10 mouse cellular contexts compared by ENCODE assay signal in genomic region chr9:42520587-42521084, GRCm38 (mm10). TPM values are rescaled to one million over a fixed set of nuclear protein-coding genes. Genes with fewer than 3 reads are reported as not detected.
DNase-seq lines count a peak whose midpoint lies in the region; ATAC-seq and TF ChIP-seq lines count a peak whose summit lies in the region.
"Had no signal": no experiment of that assay in that cellular context is flagged by ENCODE, and none has a peak within 500 bp of the region (broad histone marks: within the 10 kb centered on the region; RNA-seq: fewer than 3 reads in every experiment).

No protein-coding gene starts in this region.

- H3K9ac ChIP-seq in heart, postnatal 0 days (replicated peaks; ENCODE audit: low read depth, low read length): no peak overlapping the region
- no peak overlapping the region for H3K9ac ChIP-seq in liver, embryonic 15.5 days
- H3K9ac ChIP-seq in neural tube, embryonic 15.5 days (replicated peaks): peak overlapping the region; percentile 36

- H3K4me1 ChIP-seq in spleen, adult 2 months (ENCODE audit: control insufficient read depth, insufficient read depth, insufficient read length): no peaks in the 10 kb centered on the region
- 0 out of 2 replicates have a peak, but pooled peaks cover 3% of the 10 kb centered on the region for H3K4me1 ChIP-seq in heart, postnatal 0 days (ENCODE audit: control insufficient read depth, insufficient read depth)
- H3K4me1 ChIP-seq in liver, embryonic 15.5 days (replicated peaks): no peaks in the 10 kb centered on the region
- H3K4me1 ChIP-seq in neural tube, embryonic 15.5 days: peaks cover 10% of the 10 kb centered on the region

- 3% methylated on average over 36 of the region's 36 CpGs for WGBS in spleen, adult 2 months
- WGBS in heart, postnatal 0 days: 2% methylated on average over 36 of the region's 36 CpGs
- WGBS in liver, embryonic 15.5 days (ENCODE audit: insufficient replicate concordance): 13% methylated on average over 36 of the region's 36 CpGs
- 6% methylated on average over 36 of the region's 36 CpGs for WGBS in neural tube, embryonic 15.5 days

- H3K9me3 ChIP-seq in heart, postnatal 0 days (replicated peaks; ENCODE audit: control insufficient read depth, low read length): no peaks in the 10 kb centered on the region
- no peaks in the 10 kb centered on the region for H3K9me3 ChIP-seq in liver, embryonic 15.5 days (replicated peaks)
- H3K9me3 ChIP-seq in neural tube, embryonic 15.5 days (replicated peaks): no peaks in the 10 kb centered on the region

- no peaks in the 10 kb centered on the region for H3K27me3 ChIP-seq in spleen, adult 2 months (ENCODE audit: control insufficient read depth, insufficient read depth, low read length)
- H3K27me3 ChIP-seq in heart, postnatal 0 days (ENCODE audit: control insufficient read depth, insufficient read depth, low read length): peaks cover 45% of the 10 kb centered on the region
- H3K27me3 ChIP-seq in liver, embryonic 15.5 days: peaks cover 23% of the 10 kb centered on the region
- peaks cover 7% of the 10 kb centered on the region; the same call in 1 of the 2 replicates for H3K27me3 ChIP-seq in neural tube, embryonic 15.5 days (replicated peaks)

- ATAC-seq in heart, postnatal 0 days (ENCODE audit: insufficient read depth, low read depth): peak; percentile 44; the same call in 1 of the 2 replicates
- ATAC-seq in liver, embryonic 15.5 days (ENCODE audit: insufficient read depth): no peak
- ATAC-seq in neural tube, embryonic 15.5 days (ENCODE audit: low FRiP score): peak; percentile 77
- no peak for ATAC-seq in erythroid progenitor cell, adult 5-6 weeks (replicated peaks; ENCODE audit: low FRiP score, poor library complexity, severe bottlenecking)
- ATAC-seq: Patski had no signal

- H3K4me2 ChIP-seq in heart, postnatal 0 days (ENCODE audit: low read depth, low read length): peak overlapping the region; percentile 57
- peak overlapping the region; percentile 23; the same call in 1 of the 2 replicates for H3K4me2 ChIP-seq in liver, embryonic 15.5 days
- peak overlapping the region; percentile 64 for H3K4me2 ChIP-seq in neural tube, embryonic 15.5 days

- DNase-seq in spleen, adult 2 months (ENCODE audit: low read depth in 1 of 2, low spot score in 2 of 2): no peak
- no peak for DNase-seq in spleen, postnatal 4 days (ENCODE audit: low spot score in 2 of 2)
- peak; percentile 57 for DNase-seq in embryo, embryonic 9.5 days (ENCODE audit: extremely low spot score)
- no peak for DNase-seq in heart, postnatal 0 days (ENCODE audit: low spot score)
- DNase-seq in kidney, postnatal 36 days: peak; percentile 26 to 47

- no peaks in the 10 kb centered on the region for H3K36me3 ChIP-seq in spleen, adult 2 months (ENCODE audit: control insufficient read depth, insufficient read depth, low read length)
- no peaks in the 10 kb centered on the region for H3K36me3 ChIP-seq in heart, postnatal 0 days (replicated peaks; ENCODE audit: control insufficient read depth, insufficient read depth, low read length)
- no peaks in the 10 kb centered on the region for H3K36me3 ChIP-seq in liver, embryonic 15.5 days (replicated peaks)
- H3K36me3 ChIP-seq in neural tube, embryonic 15.5 days: no peaks in the 10 kb centered on the region

- TF ChIP-seq EP300 in heart, postnatal 0 days (IDR thresholded peaks at IDR 0.05; ENCODE audit: low read depth): no peak

- H3K27ac ChIP-seq in spleen, adult 2 months (ENCODE audit: insufficient read depth, low read length): no peak overlapping the region
- H3K27ac ChIP-seq in heart, postnatal 0 days (ENCODE audit: low read depth): no peak overlapping the region
- no peak overlapping the region for H3K27ac ChIP-seq in liver, embryonic 15.5 days (replicated peaks)
- H3K27ac ChIP-seq in neural tube, embryonic 15.5 days (replicated peaks): peak overlapping the region; percentile 45; the same call in 1 of the 2 replicates
- H3K27ac ChIP-seq: macrophage had no signal

- no peak for TF ChIP-seq CTCF in spleen, adult 2 months (IDR thresholded peaks at IDR 0.05; ENCODE audit: extremely low read depth, insufficient read depth, insufficient read length, insufficient replicate concordance)
- TF ChIP-seq CTCF in heart, postnatal 0 days (IDR thresholded peaks at IDR 0.05; ENCODE audit: low read depth): no peak

- H3K4me3 ChIP-seq in spleen, adult 2 months (ENCODE audit: extremely low read depth, insufficient read depth, insufficient read length): peak overlapping the region; percentile 45
- peak overlapping the region; percentile 30 for H3K4me3 ChIP-seq in heart, postnatal 0 days (ENCODE audit: low read depth, low read length)
- H3K4me3 ChIP-seq in liver, embryonic 15.5 days (replicated peaks): no peak overlapping the region
- peak overlapping the region; percentile 32 for H3K4me3 ChIP-seq in neural tube, embryonic 15.5 days (replicated peaks)

- no peak for TF ChIP-seq POLR2A in spleen, adult 2 months (IDR thresholded peaks at IDR 0.05; ENCODE audit: low read depth, low read length)

RNA-seq across cellular contexts. Expression of gene Tbcel, which starts 13.0 kb away (rescaled TPM):
- 6.4 and 8.2 TPM in 2 replicates for polyA plus RNA-seq in spleen, adult 2 months (2012; rRNA removed)
- 7.6 and 17.9 TPM in 2 replicates for total RNA-seq in heart, postnatal 0 days (2014; rRNA removed; ENCODE audit: low replicate concordance)
- 2.6 TPM in 2 replicates for polyA plus RNA-seq in heart, postnatal 0 days (2015; fragmentation: Nextera tagmentation; extraction: Ambion mirVana)
- polyA plus RNA-seq in liver, embryonic 15.5 days (2015; fragmentation: Nextera tagmentation; extraction: Ambion mirVana): 11.0 and 11.9 TPM in 2 replicates
- polyA plus RNA-seq in neural tube, embryonic 15.5 days (2015; fragmentation: Nextera tagmentation; extraction: Ambion mirVana): 3.9 and 4.0 TPM in 2 replicates
- total RNA-seq in erythroid progenitor cell, adult 5-6 weeks (2015; ENCODE audit: low replicate concordance): 23.8 and 31.9 TPM in 2 replicates
- total RNA-seq in erythroid progenitor cell, adult 5-6 weeks (2017; ENCODE audit: low replicate concordance): 22.8 and 29.1 TPM in 2 replicates

Comparison
In these comparisons a context has a peak if more than half of its experiments do, and no peak if none do; other contexts are left out.
1. DNase-seq: peak in embryo, embryonic 9.5 days (single experiment) and kidney, postnatal 36 days (2 of 2); none in spleen, adult 2 months (0 of 2), spleen, postnatal 4 days (0 of 2) and heart, postnatal 0 days (single experiment).
2. ATAC-seq: peak in heart, postnatal 0 days (single experiment) and neural tube, embryonic 15.5 days (single experiment); none in liver, embryonic 15.5 days (single experiment) and erythroid progenitor cell, adult 5-6 weeks (single experiment).
3. Peak in every context shown above with its lines, with median percentiles within 50 percentile points of each other: H3K4me2 ChIP-seq.